Mouse (Mus musculus): Measurements from ENCODE around the gene Sema4g. TPM values are rescaled to one million over a fixed set of nuclear protein-coding genes. Genes with fewer than 3 reads are reported as not detected.
"Not testable (repeated sequence)": the region's sequence is repeated elsewhere in the genome, so short reads cannot be mapped to it uniquely, and the experiment has no call there.

Sema4g gene
- polyA plus RNA-seq, 1 experiment from 2014 or later: 7.5 TPM

- Histone ChIP-seq H3K4me3 (replicated peaks) (no peak overlapping the region), H3K4me2 (no peak overlapping the region), H3K9me3 (no peaks in the 10 kb centered on the region), H3K4me1 (peaks cover 24% of the 10 kb centered on the region), H3K9ac (no peak overlapping the region), H3K27ac (0 out of 2 replicates have a peak overlapping the region, but pooled peaks have one; percentile 19), H3K36me3 (replicated peaks) (peaks cover 46% of the 10 kb centered on the region), H3K27me3 (no peaks in the 10 kb centered on the region; the same call in 1 of the 2 replicates)
- 64% methylated on average over 19 of the region's 19 CpGs for WGBS
- ATAC-seq (ENCODE audit: low FRiP score): no peak
Measured at GRCm38 (mm10) chr19:45028746-45029145, 39.8 kb downstream of the Sema4g start.

GRCm38 (mm10) chr19:45029571-45029970 lies 40.7 kb downstream of the Sema4g start:
- no peak overlapping the region for H3K9ac ChIP-seq
- no peaks in the 10 kb centered on the region; the same call in 1 of the 2 replicates for H3K27me3 ChIP-seq
- H3K9me3 ChIP-seq: no peaks in the 10 kb centered on the region
- H3K4me1 ChIP-seq: peaks cover 23% of the 10 kb centered on the region
- H3K27ac ChIP-seq: no peak overlapping the region
- no peak overlapping the region for H3K4me2 ChIP-seq
- WGBS: 55% methylated on average over 9 of the region's 9 CpGs
- no peak overlapping the region for H3K4me3 ChIP-seq (replicated peaks)
- no peak for ATAC-seq (ENCODE audit: low FRiP score)
- H3K36me3 ChIP-seq (replicated peaks): peaks cover 39% of the 10 kb centered on the region

GRCm38 (mm10) chr19:45030111-45030510 lies 41.2 kb downstream of the Sema4g start:
- 27% methylated on average over 8 of the region's 8 CpGs for WGBS
- Histone ChIP-seq H3K9ac (no peak overlapping the region), H3K4me1 (peaks cover 23% of the 10 kb centered on the region), H3K36me3 (replicated peaks) (peaks cover 34% of the 10 kb centered on the region), H3K27ac (no peak overlapping the region), H3K9me3 (no peaks in the 10 kb centered on the region), H3K27me3 (no peaks in the 10 kb centered on the region; the same call in 1 of the 2 replicates), H3K4me3 (replicated peaks) (no peak overlapping the region), H3K4me2 (no peak overlapping the region)
- ATAC-seq (ENCODE audit: low FRiP score): peak; percentile 12; the same call in 1 of the 2 replicates

- ATAC-seq (ENCODE audit: low FRiP score): peak; percentile 52
- Histone ChIP-seq H3K27me3 (peaks cover 8% of the 10 kb centered on the region; the same call in 1 of the 2 replicates), H3K9me3 (no peaks in the 10 kb centered on the region), H3K27ac (no peak overlapping the region), H3K4me3 (replicated peaks) (no peak overlapping the region), H3K4me1 (peaks cover 23% of the 10 kb centered on the region), H3K9ac (no peak overlapping the region), H3K36me3 (replicated peaks) (peaks cover 26% of the 10 kb centered on the region), H3K4me2 (peak overlapping the region; percentile 34)
- 38% methylated on average over 20 of the region's 20 CpGs for WGBS
Measured at GRCm38 (mm10) chr19:45030746-45031693, 42.1 kb downstream of the Sema4g start.

GRCm38 (mm10) chr19:45031780-45032179 lies 42.9 kb downstream of the Sema4g start:
- H3K4me2 ChIP-seq: no peak overlapping the region
- peaks cover 23% of the 10 kb centered on the region for H3K4me1 ChIP-seq
- H3K36me3 ChIP-seq (replicated peaks): peaks cover 18% of the 10 kb centered on the region
- peaks cover 14% of the 10 kb centered on the region; the same call in 1 of the 2 replicates for H3K27me3 ChIP-seq
- peak; percentile 18; the same call in 1 of the 2 replicates for ATAC-seq (ENCODE audit: low FRiP score)
- H3K9me3 ChIP-seq: no peaks in the 10 kb centered on the region
- 24% methylated on average over 4 of the region's 4 CpGs for WGBS
- H3K27ac ChIP-seq: no peak overlapping the region
- H3K9ac ChIP-seq: no peak overlapping the region
- H3K4me3 ChIP-seq (replicated peaks): no peak overlapping the region

GRCm38 (mm10) chr19:45032570-45033332 lies 43.9 kb downstream of the Sema4g start:
- no peak overlapping the region for H3K9ac ChIP-seq
- ATAC-seq (ENCODE audit: low FRiP score): no peak
- H3K27ac ChIP-seq: no peak overlapping the region
- 52% methylated on average over 17 of the region's 17 CpGs for WGBS
- peaks cover 9% of the 10 kb centered on the region for H3K36me3 ChIP-seq (replicated peaks)
- peaks cover 16% of the 10 kb centered on the region; the same call in 1 of the 2 replicates for H3K27me3 ChIP-seq
- H3K4me3 ChIP-seq (replicated peaks): no peak overlapping the region
- no peaks in the 10 kb centered on the region for H3K9me3 ChIP-seq
- no peak overlapping the region for H3K4me2 ChIP-seq
- H3K4me1 ChIP-seq: peaks cover 26% of the 10 kb centered on the region

GRCm38 (mm10) chr19:45036867-45037266 lies 48.0 kb downstream of the Sema4g start:
- no peak overlapping the region for H3K27ac ChIP-seq
- no peak overlapping the region for H3K4me2 ChIP-seq
- H3K27me3 ChIP-seq: peaks cover 36% of the 10 kb centered on the region
- H3K4me3 ChIP-seq (replicated peaks): no peak overlapping the region
- no peaks in the 10 kb centered on the region for H3K9me3 ChIP-seq
- WGBS: 32% methylated on average over 16 of the region's 16 CpGs
- H3K4me1 ChIP-seq: 0 out of 2 replicates have a peak, but pooled peaks cover 15% of the 10 kb centered on the region
- no peak for ATAC-seq (ENCODE audit: low FRiP score)
- H3K9ac ChIP-seq: no peak overlapping the region
- no peaks in the 10 kb centered on the region for H3K36me3 ChIP-seq (replicated peaks)

GRCm38 (mm10) chr19:45038198-45038597 lies 49.3 kb downstream of the Sema4g start:
- H3K9ac ChIP-seq: not testable (repeated sequence)
- peaks cover 36% of the 10 kb centered on the region for H3K27me3 ChIP-seq

GRCm38 (mm10) chr19:45040214-45040613 lies 51.3 kb downstream of the Sema4g start:
- WGBS: 58% methylated on average over 13 of the region's 13 CpGs
- Histone ChIP-seq H3K27me3 (peaks cover 55% of the 10 kb centered on the region), H3K4me3 (replicated peaks) (no peak overlapping the region), H3K4me1 (0 out of 2 replicates have a peak, but pooled peaks cover 15% of the 10 kb centered on the region), H3K9me3 (no peaks in the 10 kb centered on the region), H3K36me3 (replicated peaks) (no peaks in the 10 kb centered on the region), H3K9ac (no peak overlapping the region), H3K27ac (no peak overlapping the region), H3K4me2 (no peak overlapping the region)
- no peak for ATAC-seq (ENCODE audit: low FRiP score)

More at GRCm38 (mm10) chr19:45038198-45038597, 49.3 kb downstream of the Sema4g start:
- not testable (repeated sequence) for H3K4me3 ChIP-seq (replicated peaks); H3K4me2 ChIP-seq; H3K27ac ChIP-seq; H3K9me3 ChIP-seq; H3K36me3 ChIP-seq (replicated peaks); ATAC-seq (ENCODE audit: low FRiP score)
- 0 out of 2 replicates have a peak, but pooled peaks cover 15% of the 10 kb centered on the region for H3K4me1 ChIP-seq
- 92% methylated on average over 7 of the region's 7 CpGs for WGBS

- no peak overlapping the region for H3K9ac ChIP-seq
- peaks cover 41% of the 10 kb centered on the region for H3K4me1 ChIP-seq
- WGBS: 63% methylated on average over 11 of the region's 11 CpGs
- no peaks in the 10 kb centered on the region for H3K9me3 ChIP-seq
- no peak overlapping the region for H3K27ac ChIP-seq
- H3K4me3 ChIP-seq (replicated peaks): no peak overlapping the region
- no peak for ATAC-seq (ENCODE audit: low FRiP score)
- H3K4me2 ChIP-seq: no peak overlapping the region
- H3K36me3 ChIP-seq (replicated peaks): no peaks in the 10 kb centered on the region
- peaks cover 48% of the 10 kb centered on the region for H3K27me3 ChIP-seq
Measured at GRCm38 (mm10) chr19:45044389-45044927, 55.6 kb downstream of the Sema4g start.

- Histone ChIP-seq H3K4me2 (no peak overlapping the region), H3K36me3 (replicated peaks) (no peaks in the 10 kb centered on the region), H3K27ac (no peak overlapping the region), H3K4me3 (replicated peaks) (no peak overlapping the region), H3K9ac (no peak overlapping the region), H3K27me3 (peaks cover 40% of the 10 kb centered on the region), H3K4me1 (peaks cover 42% of the 10 kb centered on the region), H3K9me3 (no peaks in the 10 kb centered on the region)
- WGBS: 52% methylated on average over 15 of the region's 15 CpGs
- ATAC-seq (ENCODE audit: low FRiP score): no peak
Measured at GRCm38 (mm10) chr19:45045236-45045635, 56.3 kb downstream of the Sema4g start.

GRCm38 (mm10) chr19:45045651-45046050 lies 56.8 kb downstream of the Sema4g start, which contains the start of gene Pdzd7:
Pdzd7 (minus strand) TSS chr19:45045717.
- H3K4me2 ChIP-seq: peak within 1 kb of the TSS; percentile 67
- ATAC-seq (ENCODE audit: low FRiP score): no peak
- no peaks in the 10 kb centered on the region for H3K36me3 ChIP-seq (replicated peaks)
- H3K9ac ChIP-seq: peak within 1 kb of the TSS; percentile 64
- H3K27me3 ChIP-seq: peaks cover 36% of the 10 kb centered on the region
- 82% methylated on average over 5 of the region's 5 CpGs for WGBS
- no peak within 1 kb of the TSS for H3K27ac ChIP-seq
- H3K4me3 ChIP-seq (replicated peaks): peak within 1 kb of the TSS; percentile 51
- H3K4me1 ChIP-seq: peaks cover 42% of the 10 kb centered on the region
- no peaks in the 10 kb centered on the region for H3K9me3 ChIP-seq

Data from forebrain, embryonic 12.5 days (tissue).